Mouse (Mus musculus) v-Abl transformed pro-B cells (cell line): ENCODE data around the gene Dtd2.

Experiments used
- in situ Hi-C, 2 experiments: fragments of 400-800 bp; cut with MboI; formaldehyde crosslinking; loops; one replicate each; pipeline ENCODE4 v1.15.1; 2025; ENCODE audit not compliant: unreplicated experiment in 2 of 2

The Dtd2 gene

GRCm38 (mm10) chr12:52005877-52006632 is at the start of gene Dtd2:
Gene Dtd2, minus strand, starts transcription at chr12:52006501.
- in situ Hi-C loops = loop anchor here (5.0 to 25.0 kb wide), 3 partner anchors 601 to 826 kb away; no protein-coding TSS in a partner anchor

DNA sequence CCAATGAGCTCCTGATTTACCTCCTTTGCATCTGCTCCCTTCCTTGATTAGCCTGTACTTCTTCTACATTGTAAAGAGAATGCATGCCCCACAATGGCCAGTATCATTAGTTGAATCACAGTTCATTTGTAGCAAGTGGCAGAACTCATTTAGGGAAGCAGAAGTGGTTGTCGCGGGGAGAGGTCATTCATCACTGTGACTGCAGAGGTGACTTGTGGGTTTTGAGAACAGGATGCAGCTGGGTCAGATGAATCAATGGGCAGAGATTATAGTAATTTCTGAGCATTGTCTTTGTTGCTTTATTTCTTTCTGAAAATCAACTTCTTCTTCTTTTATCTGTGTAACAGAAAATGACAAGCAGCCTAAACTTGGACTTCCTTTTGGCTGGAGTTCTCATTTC is 43.0 kb upstream of the Dtd2 start:
- in situ Hi-C loops = no loop called here

DNA sequence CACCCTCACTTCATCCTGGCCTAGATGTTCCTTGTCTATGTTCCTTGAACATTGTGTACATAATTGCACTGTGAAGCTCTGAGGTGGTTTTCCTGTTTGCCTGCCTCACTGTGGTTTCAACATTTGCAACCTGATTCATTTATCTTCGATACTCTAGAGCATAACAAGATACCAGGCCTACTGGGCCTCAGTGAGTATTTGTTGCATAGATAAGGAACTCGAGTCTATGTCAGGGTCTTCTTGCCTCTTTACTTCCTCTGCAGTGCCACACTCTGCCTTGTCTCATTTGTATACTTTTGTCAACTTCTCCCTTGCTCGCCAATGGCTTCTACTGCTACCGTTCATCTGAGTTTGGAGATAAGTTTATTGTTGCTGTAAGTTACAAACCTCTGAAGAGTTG is 40.1 kb upstream of the Dtd2 start:
- in situ Hi-C loops = no loop called here

DNA sequence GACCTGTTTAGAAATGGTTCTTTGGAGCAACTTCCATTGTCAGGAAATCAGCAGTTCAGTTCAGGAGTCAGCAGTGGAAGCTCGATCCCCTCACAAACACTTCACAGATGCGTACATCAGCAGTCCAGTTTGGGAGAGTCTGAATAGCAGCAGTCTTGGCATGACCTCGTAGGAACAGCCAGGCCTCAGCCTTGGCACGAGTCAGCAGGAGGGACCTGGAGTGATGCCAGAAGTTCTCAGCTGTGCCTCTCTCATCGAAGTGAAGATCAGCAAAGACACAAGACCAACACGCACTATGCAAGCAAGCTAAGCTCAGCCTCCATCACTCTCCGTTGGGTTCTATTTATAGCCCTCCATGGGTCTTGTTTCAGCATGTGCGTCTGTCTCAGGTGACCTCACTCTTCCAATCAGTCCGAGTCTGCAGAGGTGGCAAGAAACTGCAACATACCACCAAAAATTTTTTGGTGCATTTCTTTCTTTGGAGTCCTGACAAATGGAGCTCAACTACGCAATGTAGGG is 36.6 kb upstream of the Dtd2 start:
- in situ Hi-C loops = no loop called here

- in situ Hi-C loops = no loop called here
Measured at GRCm38 (mm10) chr12:52038352-52038751, 32.1 kb upstream of the Dtd2 start.

GRCm38 (mm10) chr12:52034956-52035355 is 28.7 kb upstream of the Dtd2 start:
- in situ Hi-C loops = no loop called here

DNA sequence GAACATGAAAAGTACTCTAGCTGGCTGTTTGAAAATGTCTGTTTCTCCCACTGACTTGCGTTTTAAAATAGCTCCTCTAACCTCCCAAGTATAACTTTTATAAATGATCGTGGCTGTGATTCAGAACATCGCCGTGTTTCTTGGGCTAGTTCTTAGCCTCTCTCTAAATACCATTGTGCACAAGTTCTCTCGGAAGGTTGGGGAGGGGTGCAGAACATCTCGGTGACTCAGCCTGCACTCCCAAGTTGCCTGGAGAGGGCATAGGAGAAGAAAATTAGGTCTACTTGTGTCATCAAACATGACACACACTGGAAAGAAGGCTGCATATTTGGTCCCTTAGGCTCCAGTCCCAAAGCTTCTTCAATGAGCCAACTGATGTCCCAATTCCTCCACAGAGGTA is 26.0 kb upstream of the Dtd2 start:
- in situ Hi-C loops = no loop called here

- in situ Hi-C loops = no loop called here
Measured at GRCm38 (mm10) chr12:52027963-52028362, 21.7 kb upstream of the Dtd2 start, which contains the start of gene Gpr33. Gene Gpr33, minus strand, starts transcription at chr12:52028063.

GRCm38 (mm10) chr12:52014494-52015029 is 8.3 kb upstream of the Dtd2 start:
- in situ Hi-C loops = loop anchor here (5.0 to 25.0 kb wide), 2 partner anchors 598 to 818 kb away; no protein-coding TSS in a partner anchor

DNA sequence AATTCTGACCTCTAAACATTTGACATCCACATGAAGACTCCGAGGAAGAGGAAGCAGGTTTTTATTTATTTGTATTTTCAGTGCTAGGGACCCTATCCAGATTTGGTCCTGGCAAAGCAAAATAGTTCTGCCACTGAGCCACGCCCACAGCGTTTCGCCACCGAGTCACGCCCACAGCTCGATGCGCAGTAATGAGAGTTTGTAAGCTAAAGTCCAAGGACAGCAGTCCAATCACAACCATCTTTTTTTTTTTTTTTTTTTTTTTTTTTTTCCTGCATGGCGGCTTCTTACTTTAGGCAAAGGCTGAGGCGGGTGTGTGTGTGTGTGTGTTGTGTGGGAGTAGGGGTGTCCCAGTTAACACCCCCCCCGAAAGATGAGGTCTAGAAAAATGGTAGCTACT is 7.7 kb upstream of the Dtd2 start:
- in situ Hi-C loops = loop anchor here (5.0 to 25.0 kb wide), 2 partner anchors 598 to 818 kb away; no protein-coding TSS in a partner anchor

- in situ Hi-C loops = loop anchor here (5.0 to 25.0 kb wide), 2 partner anchors 599 to 819 kb away; no protein-coding TSS in a partner anchor
Measured at GRCm38 (mm10) chr12:52013274-52013673, 7.0 kb upstream of the Dtd2 start.

DNA sequence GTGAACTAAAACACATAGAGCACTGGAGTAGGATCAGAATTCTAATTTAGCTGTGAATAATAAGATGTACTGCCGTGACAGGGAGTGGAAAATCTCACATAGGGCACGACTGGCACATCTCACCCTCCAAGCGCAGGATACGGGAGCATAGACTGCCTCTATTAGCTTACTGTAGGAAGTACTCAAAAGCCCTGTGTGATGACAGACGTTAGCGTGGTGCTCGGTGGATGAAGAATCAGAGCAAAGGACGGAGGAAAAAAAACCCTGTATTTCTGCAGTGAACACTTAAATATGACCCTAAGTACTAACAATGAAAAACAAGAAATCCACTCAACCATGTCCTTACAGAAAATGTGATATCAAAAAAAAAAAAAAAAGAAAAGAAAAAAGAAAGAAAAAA is 5.9 kb upstream of the Dtd2 start:
- in situ Hi-C loops = loop anchor here (5.0 to 25.0 kb wide), 2 partner anchors 600 to 820 kb away; no protein-coding TSS in a partner anchor

- in situ Hi-C loops = loop anchor here (5.0 to 25.0 kb wide), 2 partner anchors 602 to 822 kb away; no protein-coding TSS in a partner anchor
Measured at GRCm38 (mm10) chr12:52010630-52010961, 4.3 kb upstream of the Dtd2 start.

- in situ Hi-C loops = loop anchor here (5.0 to 25.0 kb wide), 3 partner anchors 597 to 822 kb away; no protein-coding TSS in a partner anchor
Measured at GRCm38 (mm10) chr12:52009928-52010629, 3.8 kb upstream of the Dtd2 start.

DNA sequence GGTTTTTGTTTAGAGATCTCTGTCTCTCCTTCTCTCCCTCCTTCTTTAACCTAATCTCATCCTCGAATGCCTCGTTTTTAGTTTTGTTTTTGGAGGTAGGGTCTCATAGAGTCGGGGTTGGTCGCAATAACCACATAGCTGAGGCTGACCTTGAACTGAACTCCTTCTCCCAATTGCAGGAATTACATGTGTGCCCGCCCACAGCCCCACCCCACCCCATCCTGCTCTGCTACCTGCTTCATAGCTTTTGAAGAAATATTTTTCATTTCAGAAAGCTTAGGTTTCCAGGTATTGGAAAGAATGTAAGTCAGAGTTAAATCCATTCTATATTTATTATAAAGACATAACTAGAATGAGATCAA is 313 bp upstream of the Dtd2 start:
- in situ Hi-C loops = loop anchor here (5.0 to 25.0 kb wide), 3 partner anchors 601 to 826 kb away; no protein-coding TSS in a partner anchor

GRCm38 (mm10) chr12:52002746-52003145 is 3.6 kb downstream of the Dtd2 start:
- in situ Hi-C loops = loop anchor here in 1 of 2 experiments (5.0 to 25.0 kb wide), 2 partner anchors 175 to 610 kb away; partner anchors contain the start of gene Hectd1

DNA sequence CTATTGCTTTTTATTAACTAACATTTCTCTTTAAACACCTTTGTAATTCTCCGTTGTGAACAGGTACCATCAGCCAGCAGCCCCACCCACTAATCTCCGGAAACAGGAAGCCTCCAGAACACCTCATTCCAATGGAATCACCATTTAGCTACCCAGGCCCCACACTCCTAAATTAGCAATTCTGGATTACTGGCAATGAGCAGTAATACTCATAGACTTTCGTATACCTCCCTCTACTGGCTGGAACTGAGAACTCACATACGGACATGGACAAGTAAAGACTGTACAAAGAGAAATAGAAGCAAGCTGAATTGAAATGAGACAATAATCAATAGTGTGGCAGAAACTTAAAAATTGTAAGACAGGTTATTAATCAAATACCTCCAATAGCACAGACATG is 4.8 kb downstream of the Dtd2 start:
- in situ Hi-C loops = loop anchor here in 1 of 2 experiments (5.0 to 25.0 kb wide), 2 partner anchors 174 to 611 kb away; partner anchors contain the start of gene Hectd1

DNA sequence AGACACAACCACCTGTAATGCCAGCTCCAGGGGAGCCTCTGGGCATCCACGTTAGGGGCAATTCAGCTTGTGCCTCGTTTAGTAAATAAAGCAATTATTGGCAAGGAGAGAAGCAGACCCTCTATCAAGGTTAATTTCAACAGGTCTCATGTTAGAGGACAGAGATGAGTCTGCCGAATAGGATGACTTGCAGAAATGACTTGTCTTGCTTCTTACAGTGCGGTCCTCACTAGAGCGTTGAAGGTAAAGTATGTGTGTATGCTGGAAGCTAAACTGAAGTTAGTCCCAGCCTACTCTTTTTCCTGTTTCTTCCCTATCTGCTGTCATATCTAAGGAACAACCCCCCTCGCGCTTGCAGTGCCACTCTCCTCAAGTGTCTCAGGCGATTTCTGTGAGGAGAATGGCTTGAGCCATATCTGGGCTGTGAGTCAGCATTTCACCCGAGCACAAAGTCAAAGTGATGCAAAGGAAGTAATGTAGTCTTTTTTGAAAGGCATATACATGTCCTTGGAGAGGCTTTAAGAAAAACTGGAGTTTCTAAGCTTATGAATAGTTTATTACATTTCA is 7.9 kb downstream of the Dtd2 start:
- in situ Hi-C loops = loop anchor here (10.0 to 25.0 kb wide), 2 partner anchors 194 to 611 kb away; partner anchors contain the start of gene Scfd1 (in 2 of the 2)

DNA sequence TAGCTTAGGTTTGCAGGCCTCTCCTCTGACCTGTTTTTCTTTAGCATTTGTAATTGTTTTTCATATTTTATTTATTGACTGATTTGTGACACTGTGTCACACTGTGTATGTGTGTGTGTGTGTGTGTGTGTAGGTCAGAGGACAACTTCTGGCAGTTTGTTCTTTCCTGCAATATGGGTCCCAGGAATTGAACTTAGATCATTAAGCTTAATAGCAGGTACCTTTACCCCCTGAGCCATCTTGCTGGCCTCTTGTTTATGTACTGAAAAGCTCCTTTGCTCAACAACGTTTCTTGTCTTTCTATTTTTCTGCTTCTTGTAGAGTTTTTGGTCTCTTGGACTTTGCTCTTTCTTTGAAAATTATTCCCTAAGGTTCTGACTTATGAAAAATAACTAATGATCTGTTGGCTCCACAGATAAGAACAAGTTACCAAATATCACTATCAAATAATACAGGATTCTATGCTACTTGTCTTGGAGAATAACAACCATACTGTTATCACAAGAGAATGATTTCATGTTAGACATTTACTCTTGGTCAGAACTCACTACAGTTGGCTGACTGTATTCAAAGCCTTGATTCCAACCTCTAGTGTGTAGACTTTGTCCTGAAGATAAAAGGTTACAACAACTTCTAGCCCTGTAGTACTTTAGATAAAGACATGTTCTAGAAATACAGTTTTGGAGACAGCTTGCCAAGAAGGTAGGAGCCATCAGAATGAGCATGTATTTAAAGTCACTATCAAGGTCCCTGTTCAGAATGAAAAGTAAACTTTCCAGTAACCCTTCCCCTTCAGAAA is 10.4 kb downstream of the Dtd2 start:
- in situ Hi-C loops = loop anchor here (10.0 to 25.0 kb wide), 2 partner anchors 191 to 609 kb away; partner anchors contain the start of gene Scfd1 (in 2 of the 2)
